Mouse (Mus musculus) myocyte (in vitro differentiated cells): ENCODE measurements around the gene Fhit. TPM values are rescaled to one million over a fixed set of nuclear protein-coding genes. Genes with fewer than 3 reads are reported as not detected.

Source experiments
- H3K27me3 ChIP-seq: one replicate; pipeline ENCODE4 v1.6.1; 2011; ENCODE audit not compliant: control insufficient read depth, insufficient read depth, insufficient read length
- H3K36me3 ChIP-seq: one replicate; pipeline ENCODE4 v1.6.1; 2011; ENCODE audit not compliant: control insufficient read depth, insufficient read depth
- H3K4me2 ChIP-seq: one replicate; pipeline ENCODE4 v1.6.1; 2011; ENCODE audit warnings: low read depth, control low read depth
- H3K4me3 ChIP-seq: one replicate; pipeline ENCODE4 v1.5.1; 2011; ENCODE audit warnings: mild to moderate bottlenecking, control low read depth, moderate library complexity
- H3K79me2 ChIP-seq: one replicate; pipeline ENCODE4 v1.6.1; 2011; ENCODE audit not compliant: control insufficient read depth, insufficient read depth
- H3ac ChIP-seq: one replicate; pipeline ENCODE4 v1.6.1; 2011; ENCODE audit not compliant: control insufficient read depth, insufficient read length
- CEBPB ChIP-seq: IDR thresholded peaks from 2 replicates; pipeline ENCODE4 v1.6.1; 2011; ENCODE audit warnings: mild to moderate bottlenecking, moderate library complexity; ENCODE audit not compliant: poor library complexity, insufficient read depth, severe bottlenecking
- E2F4 ChIP-seq: IDR thresholded peaks from one replicate; pipeline ENCODE4 v1.6.1; 2011; ENCODE audit warnings: mild to moderate bottlenecking, control low read depth, moderate library complexity; ENCODE audit not compliant: insufficient read depth
- MAX ChIP-seq: IDR thresholded peaks from one replicate; pipeline ENCODE4 v1.6.1; 2011; ENCODE audit warnings: low read depth, mild to moderate bottlenecking, control low read depth
- MYOD1 ChIP-seq, 3 experiments: IDR thresholded peaks; one replicate each; pipeline ENCODE4 v1.6.1; 2011; ENCODE audit warnings: control low read depth in 2 of 3, low read depth in 2 of 3, mild to moderate bottlenecking in 2 of 3, moderate library complexity in 1 of 3; ENCODE audit not compliant: insufficient read length in 2 of 3, control insufficient read depth in 1 of 3
- MYOG ChIP-seq, 3 experiments: IDR thresholded peaks; one replicate each; pipeline ENCODE4 v1.6.1; 2011; ENCODE audit warnings: control low read depth in 2 of 3, low read depth in 2 of 3, mild to moderate bottlenecking in 2 of 3; ENCODE audit not compliant: insufficient read length in 2 of 3, control insufficient read depth in 1 of 3, insufficient read depth in 1 of 3
- POLR2A ChIP-seq: IDR thresholded peaks from one replicate; pipeline ENCODE4 v1.6.1; 2011; ENCODE audit warnings: low read depth, mild to moderate bottlenecking, control low read depth, moderate library complexity; ENCODE audit not compliant: insufficient read length
- POLR2AphosphoS2 ChIP-seq: IDR thresholded peaks from one replicate; pipeline ENCODE4 v1.6.1; 2011; ENCODE audit warnings: low read depth, control low read depth; ENCODE audit not compliant: insufficient read length
- REST ChIP-seq: IDR thresholded peaks from one replicate; pipeline ENCODE4 v1.6.1; 2011; ENCODE audit warnings: mild to moderate bottlenecking, control low read depth, moderate library complexity; ENCODE audit not compliant: insufficient read depth, insufficient read length
- SRF ChIP-seq: IDR thresholded peaks from one replicate; pipeline ENCODE4 v1.6.1; 2011; ENCODE audit warnings: low read depth; ENCODE audit not compliant: control insufficient read depth, insufficient read length
- TCF12 ChIP-seq: IDR thresholded peaks from one replicate; pipeline ENCODE4 v1.6.1; 2011; ENCODE audit warnings: mild to moderate bottlenecking, control low read depth; ENCODE audit not compliant: poor library complexity, insufficient read depth, severe bottlenecking
- TCF3 ChIP-seq: IDR thresholded peaks from one replicate; pipeline ENCODE4 v1.6.1; 2011; ENCODE audit warnings: low read depth, control low read depth; ENCODE audit not compliant: insufficient read length
- USF1 ChIP-seq: IDR thresholded peaks from one replicate; pipeline ENCODE4 v1.6.1; 2011; ENCODE audit warnings: low read depth, mild to moderate bottlenecking, control low read depth, moderate library complexity
- polyA plus RNA-seq: library from polyadenylated mRNA; unstranded; fragments of >200 nt; fragmentation: generic; extraction: Trizol; gene quantifications from one replicate; pipeline ENCODE4 v1.2.1, GENCODE M21; 2012; ENCODE audit warnings: missing spikeins

Fhit gene
- polyA plus RNA-seq, 1 experiment, result not detected

- Histone ChIP-seq H3ac (no peak overlapping the region), H3K79me2 (no peaks in the 10 kb centered on the region), H3K4me2 (no peak overlapping the region), H3K27me3 (no peaks in the 10 kb centered on the region), H3K4me3 (no peak overlapping the region), H3K36me3 (no peaks in the 10 kb centered on the region)
- TF ChIP-seq MAX (no peak), CEBPB (no peak), E2F4 (no peak), TCF12 (no peak), POLR2AphosphoS2 (no peak), MYOD1 (IDR thresholded peaks at IDR 0.05; ENCODE audit: control insufficient read depth in 1 of 3, insufficient read length in 2 of 3, low read depth in 2 of 3) (no peak), USF1 (no peak), SRF (no peak), MYOG (IDR thresholded peaks at IDR 0.05; ENCODE audit: control insufficient read depth in 1 of 3, insufficient read depth in 1 of 3, insufficient read length in 2 of 3, low read depth in 2 of 3) (no peak), TCF3 (no peak), REST (no peak), POLR2A (no peak)
These were observed 1527.4 kb downstream of the Fhit start for GRCm38 (mm10) chr14:9634247-9634991.

DNA sequence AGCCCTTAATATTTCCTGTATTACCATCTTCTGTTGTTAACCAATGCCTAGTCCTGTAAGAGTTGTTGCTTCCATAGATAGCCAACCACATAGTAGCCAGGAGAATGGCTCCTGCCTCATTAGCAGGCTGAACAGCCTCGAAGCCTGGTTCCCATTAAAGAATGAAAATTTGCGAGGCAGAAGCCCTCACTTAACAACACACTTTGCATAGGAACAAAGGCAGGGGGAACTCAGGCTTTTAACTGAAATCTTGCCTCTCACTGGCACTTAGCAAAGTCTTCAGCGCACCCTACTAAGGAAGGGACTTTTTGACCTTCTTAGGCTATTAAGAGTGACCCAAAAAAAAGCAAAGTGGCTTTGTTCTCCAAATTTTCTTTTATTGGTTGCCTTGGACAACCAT lies 1529.3 kb downstream of the Fhit start:
- Histone ChIP-seq H3K79me2 (no peaks in the 10 kb centered on the region), H3K4me3 (no peak overlapping the region), H3K4me2 (no peak overlapping the region), H3ac (no peak overlapping the region), H3K36me3 (no peaks in the 10 kb centered on the region), H3K27me3 (no peaks in the 10 kb centered on the region)
- TF ChIP-seq E2F4, result no peak
- no peak for TF ChIP-seq MAX
- no peak for TF ChIP-seq POLR2AphosphoS2
- TF ChIP-seq TCF3, result no peak
- TF ChIP-seq MYOD1 (IDR thresholded peaks at IDR 0.05; ENCODE audit: control insufficient read depth in 1 of 3, insufficient read length in 2 of 3, low read depth in 2 of 3), result no peak
- no peak for TF ChIP-seq USF1
- TF ChIP-seq CEBPB, result no peak
- no peak for TF ChIP-seq SRF
- no peak for TF ChIP-seq TCF12
- no peak for TF ChIP-seq REST
- no peak for TF ChIP-seq MYOG (IDR thresholded peaks at IDR 0.05; ENCODE audit: control insufficient read depth in 1 of 3, insufficient read depth in 1 of 3, insufficient read length in 2 of 3, low read depth in 2 of 3)
- TF ChIP-seq POLR2A, result no peak

GRCm38 (mm10) chr14:9623219-9624043 lies 1538.4 kb downstream of the Fhit start:
- H3K27me3 ChIP-seq, result no peaks in the 10 kb centered on the region
- no peaks in the 10 kb centered on the region for H3K79me2 ChIP-seq
- no peak overlapping the region for H3K4me3 ChIP-seq
- H3K4me2 ChIP-seq, result no peak overlapping the region
- H3K36me3 ChIP-seq, result no peaks in the 10 kb centered on the region
- no peak overlapping the region for H3ac ChIP-seq
- no peak for TF ChIP-seq TCF12
- no peak for TF ChIP-seq USF1
- no peak for TF ChIP-seq E2F4
- no peak for TF ChIP-seq MYOD1 (IDR thresholded peaks at IDR 0.05; ENCODE audit: control insufficient read depth in 1 of 3, insufficient read length in 2 of 3, low read depth in 2 of 3)
- TF ChIP-seq MAX, result no peak
- no peak for TF ChIP-seq TCF3
- TF ChIP-seq CEBPB, result no peak
- TF ChIP-seq POLR2A, result no peak
- no peak for TF ChIP-seq REST
- TF ChIP-seq MYOG (IDR thresholded peaks at IDR 0.05; ENCODE audit: control insufficient read depth in 1 of 3, insufficient read depth in 1 of 3, insufficient read length in 2 of 3, low read depth in 2 of 3), result no peak
- TF ChIP-seq SRF, result no peak
- TF ChIP-seq POLR2AphosphoS2, result no peak

DNA sequence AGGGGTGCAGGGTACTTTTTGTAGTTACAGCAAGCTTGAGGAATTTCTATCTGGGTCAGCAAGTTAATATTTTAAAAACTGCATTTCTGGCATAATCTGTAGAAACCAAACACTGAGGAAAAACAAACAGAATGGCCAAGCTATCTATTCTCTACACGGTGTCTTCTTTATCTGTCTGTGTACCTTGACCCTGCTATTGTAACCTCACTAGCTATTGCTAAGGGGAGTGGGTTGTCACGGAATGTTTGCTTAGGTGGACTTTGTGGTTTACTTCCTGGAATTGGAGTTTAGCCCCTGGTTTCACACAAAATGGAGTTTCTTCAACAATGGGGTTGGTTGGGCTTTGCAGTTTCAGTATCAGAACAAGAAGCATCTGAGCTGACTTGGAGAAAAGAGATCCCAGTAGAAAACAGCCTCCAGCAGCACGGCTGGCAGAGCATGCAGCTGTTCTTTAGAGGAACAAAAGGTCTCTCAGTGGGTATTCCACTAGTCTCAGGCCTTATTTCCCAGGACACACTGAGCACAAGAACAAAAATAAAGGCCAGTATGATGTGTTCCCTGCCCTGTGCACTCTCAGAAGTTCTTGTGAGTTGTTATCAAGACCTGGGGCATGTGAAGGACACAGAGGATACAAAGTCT lies 1540.8 kb downstream of the Fhit start:
- H3K27me3 ChIP-seq, result no peaks in the 10 kb centered on the region
- no peak overlapping the region for H3ac ChIP-seq
- H3K79me2 ChIP-seq, result no peaks in the 10 kb centered on the region
- H3K36me3 ChIP-seq, result no peaks in the 10 kb centered on the region
- no peak overlapping the region for H3K4me3 ChIP-seq
- no peak overlapping the region for H3K4me2 ChIP-seq
- no peak for TF ChIP-seq TCF12
- TF ChIP-seq SRF, result no peak
- no peak for TF ChIP-seq MYOG (IDR thresholded peaks at IDR 0.05; ENCODE audit: control insufficient read depth in 1 of 3, insufficient read depth in 1 of 3, insufficient read length in 2 of 3, low read depth in 2 of 3)
- TF ChIP-seq POLR2AphosphoS2, result no peak
- no peak for TF ChIP-seq POLR2A
